Mouse (Mus musculus) thymus, postnatal 10 days (tissue): ENCODE results near the gene Filip1.

Experiments
- DNase-seq, 2 experiments: peaks; one replicate each; pipeline ENCODE4 v3.0.0; 2021; ENCODE audit warnings: low spot score in 2 of 2

The Filip1 gene

DNA sequence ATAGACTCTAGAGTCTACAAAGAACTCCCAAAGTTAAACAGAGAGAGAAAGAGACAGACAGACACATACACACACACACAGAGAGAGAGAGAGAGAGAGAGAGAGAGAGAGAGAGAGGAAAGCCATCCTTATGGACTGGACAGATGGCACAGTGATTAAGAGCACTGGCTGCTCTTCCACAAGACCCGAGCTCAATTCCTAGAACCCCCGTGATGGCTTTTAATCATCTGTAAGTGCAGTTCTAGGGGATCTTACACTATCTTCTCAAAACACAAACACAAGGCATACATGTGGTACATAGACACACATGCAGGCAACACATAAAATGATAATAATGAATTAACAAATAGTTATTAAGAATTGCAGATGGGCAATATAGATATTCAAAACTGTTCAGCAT lies 64.3 kb downstream of the Filip1 start:
- no peak for DNase-seq

DNA sequence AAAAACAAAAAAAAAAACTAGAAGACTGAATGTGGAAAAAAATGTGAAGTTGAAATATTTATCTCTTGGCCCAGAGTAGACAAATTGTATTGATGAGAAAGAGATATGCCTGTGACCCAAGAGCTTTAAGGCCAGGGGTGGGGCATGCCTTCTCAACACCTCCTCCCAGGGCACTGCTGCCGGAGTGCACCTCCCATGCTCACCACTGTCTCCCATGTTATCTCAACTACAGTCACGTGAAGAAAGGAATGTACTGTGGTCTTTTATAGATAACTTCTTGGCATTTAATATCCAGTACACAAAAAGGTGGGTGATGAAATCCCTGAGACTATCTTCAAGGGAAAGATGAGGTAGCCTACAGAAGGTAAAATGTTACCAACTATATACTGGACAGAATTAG lies 64.7 kb downstream of the Filip1 start:
- no peak for DNase-seq

DNA sequence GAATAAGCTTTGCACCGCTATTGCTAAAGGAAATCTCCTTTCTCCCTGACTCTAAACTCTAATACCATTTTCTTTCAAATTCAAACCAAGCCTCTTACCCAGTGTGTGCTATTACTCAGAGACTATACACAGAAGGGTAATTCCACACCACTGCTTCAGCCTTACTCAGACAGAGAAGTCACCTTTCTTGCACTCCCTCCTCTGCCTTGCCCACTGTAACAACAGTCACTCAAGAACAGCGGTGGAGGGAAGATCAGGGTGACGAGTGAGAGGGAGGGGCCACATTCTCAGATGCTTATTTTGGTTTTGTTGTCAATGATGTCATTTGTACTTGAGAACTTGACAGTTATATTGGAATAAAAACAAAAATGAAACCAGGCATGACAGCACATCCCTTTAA lies 65.2 kb downstream of the Filip1 start:
- no peak for DNase-seq

DNA sequence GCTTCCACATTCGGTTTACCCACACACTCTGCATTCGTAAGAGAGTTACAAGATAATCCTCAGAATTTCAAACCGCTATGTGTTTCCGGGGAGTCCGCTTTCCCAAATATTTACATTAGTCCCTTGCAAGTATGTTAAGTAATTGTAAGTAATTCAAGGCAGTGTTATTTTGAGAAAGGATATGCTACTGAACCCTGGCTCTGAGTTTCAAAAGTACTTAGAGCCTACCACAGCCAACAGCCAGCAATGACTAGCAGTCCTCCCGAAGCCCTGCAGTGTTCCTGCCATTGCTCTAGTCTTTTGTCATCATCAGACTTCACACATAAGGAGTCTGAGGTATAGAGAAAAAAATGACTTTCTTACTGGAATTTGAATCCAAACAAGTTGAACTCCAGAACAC lies 67.8 kb downstream of the Filip1 start:
- no peak for DNase-seq

DNA sequence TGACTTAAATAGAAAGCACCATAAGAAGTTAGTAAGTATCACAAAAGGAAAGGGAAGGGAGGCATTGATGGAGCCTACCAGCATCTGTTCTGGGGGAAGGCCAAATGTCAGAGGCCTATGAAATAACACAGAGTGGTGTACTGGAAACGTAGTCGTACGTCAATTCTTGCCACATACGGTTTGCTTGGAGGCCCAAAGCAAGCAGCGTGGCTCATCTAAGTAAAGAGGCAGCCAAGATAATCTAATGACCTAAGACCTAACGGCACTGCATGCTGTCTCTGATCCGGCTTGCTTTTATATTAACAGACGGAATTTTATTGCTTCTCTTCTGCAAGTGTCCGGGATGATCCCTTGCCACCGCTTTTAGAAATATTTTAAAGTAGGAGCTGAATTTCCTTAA lies 68.7 kb downstream of the Filip1 start:
- no peak for DNase-seq

DNA sequence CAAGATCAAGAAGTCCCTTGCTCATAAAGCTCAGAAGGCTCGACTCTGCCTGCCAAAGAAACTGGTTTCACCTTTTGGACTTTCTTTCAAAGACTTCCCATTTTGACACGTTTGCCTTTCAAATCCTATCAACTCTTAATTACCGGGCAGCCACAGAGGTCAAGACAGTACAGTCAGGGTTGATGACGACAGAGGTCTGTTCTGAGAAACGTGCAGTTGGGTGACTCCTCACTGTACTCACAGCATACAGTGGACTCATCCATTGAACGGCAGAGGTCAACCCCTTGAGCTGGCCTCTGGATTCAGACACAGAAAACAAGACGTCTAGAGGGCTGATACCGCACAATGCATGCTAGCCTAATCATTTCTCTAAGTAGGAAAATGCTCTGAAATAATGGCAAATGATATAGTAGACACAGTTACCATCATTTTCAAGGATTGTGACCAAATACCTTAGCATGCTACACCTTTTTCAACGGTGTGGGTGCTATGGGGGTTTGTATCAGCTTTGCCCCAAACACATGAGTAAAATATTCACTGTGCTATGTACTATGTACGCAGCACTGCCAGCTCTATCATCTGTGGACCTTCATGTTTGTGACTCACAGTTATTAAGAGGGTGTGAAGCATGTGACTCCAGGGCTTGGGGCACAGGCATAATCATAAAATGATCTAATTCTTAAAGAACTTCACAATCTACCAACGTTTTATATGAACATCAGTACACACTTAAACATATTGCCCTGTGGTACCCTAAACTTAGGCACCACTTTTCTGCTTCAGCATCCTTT lies 74.0 kb downstream of the Filip1 start:
- no peak for DNase-seq

DNA sequence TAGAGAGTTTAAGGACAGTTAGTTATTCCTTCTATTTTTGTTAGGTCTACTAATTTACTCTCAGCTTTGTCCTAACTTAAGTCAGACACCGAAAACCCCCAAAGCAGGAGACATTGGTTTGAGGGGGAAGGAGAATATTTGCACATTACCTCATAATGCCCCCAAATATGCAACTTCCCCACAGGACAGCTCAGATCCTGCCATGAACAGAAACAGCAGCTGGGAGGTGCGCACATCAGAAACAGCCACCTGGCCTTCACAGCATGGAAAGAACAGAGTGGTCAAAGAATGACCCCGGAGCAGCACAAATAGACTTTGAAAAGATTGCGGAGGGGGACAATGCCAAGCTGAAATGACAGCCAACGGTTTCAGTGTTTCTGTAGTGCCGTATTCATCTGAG lies 75.1 kb downstream of the Filip1 start:
- DNase-seq = no peak

DNA sequence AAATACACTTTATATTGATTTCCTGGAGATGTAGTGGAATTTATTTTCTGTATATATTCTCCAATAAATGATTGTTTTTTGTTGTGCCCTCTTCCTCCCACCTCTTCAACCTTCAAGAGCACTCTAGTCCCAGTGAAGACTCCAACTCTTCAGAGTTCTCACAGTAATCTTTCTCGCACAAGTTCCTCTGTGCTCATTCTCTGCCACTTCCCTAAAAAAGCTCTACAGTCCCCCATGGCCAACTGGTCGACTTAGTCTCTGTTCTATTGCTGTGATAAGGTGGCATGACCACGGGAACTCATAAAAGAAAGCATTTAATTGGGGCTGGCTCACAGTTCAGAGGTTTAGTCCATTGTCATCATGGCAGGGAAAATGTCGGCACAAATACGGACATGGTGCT lies 80.1 kb downstream of the Filip1 start:
- DNase-seq = no peak

DNA sequence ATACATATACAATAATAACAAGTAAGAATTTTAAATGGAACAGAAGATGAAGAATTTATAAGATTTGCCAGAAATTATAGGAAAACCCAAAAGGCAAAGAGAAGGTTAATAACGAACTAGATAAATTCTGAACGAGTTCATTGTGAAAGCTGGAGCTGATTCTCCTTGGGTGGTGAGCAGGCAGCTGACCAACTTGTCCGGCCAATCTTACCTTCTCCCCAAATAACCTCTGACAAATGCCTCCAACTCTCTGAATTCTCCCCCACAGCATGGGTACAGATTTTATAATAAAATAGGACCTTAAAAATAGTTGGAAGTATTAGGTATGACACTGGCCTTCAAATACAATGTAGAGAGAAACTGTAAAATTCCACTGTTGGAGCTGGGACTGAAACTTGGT lies 84.6 kb downstream of the Filip1 start:
- no peak for DNase-seq

DNA sequence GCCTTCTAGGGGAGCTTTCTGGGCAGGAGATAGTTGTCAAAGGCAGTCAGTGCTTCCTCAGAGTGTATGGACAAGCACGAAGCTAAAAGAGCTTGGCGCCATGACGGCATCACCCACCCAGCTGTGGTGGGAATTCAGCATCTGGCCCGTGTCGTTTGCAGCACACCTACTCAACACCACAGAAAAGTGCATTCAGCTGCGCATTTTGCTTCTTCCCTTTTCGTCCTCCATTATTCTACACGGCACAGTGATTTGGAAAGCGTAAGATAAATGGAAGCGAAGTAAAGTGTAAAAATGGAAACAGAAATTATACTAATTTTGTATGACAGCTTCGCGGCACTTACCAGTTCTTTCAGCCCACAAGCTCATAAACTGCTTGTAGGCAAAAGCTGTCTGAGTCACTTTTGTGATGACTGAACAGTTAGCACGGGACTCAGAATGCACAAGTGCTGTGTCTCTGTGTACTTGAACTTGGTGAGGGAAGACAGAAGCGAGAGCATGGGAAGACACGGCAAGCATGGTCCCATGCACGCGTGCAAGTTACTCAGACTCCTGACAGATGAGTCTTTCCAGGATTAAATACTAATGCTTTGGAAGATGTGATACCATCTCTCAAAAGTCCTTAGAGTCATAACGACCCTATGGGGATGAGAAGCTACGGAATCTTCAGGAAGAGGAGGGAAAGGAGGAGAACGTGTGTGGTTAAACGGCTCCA lies 85.3 kb downstream of the Filip1 start:
- DNase-seq = no peak

DNA sequence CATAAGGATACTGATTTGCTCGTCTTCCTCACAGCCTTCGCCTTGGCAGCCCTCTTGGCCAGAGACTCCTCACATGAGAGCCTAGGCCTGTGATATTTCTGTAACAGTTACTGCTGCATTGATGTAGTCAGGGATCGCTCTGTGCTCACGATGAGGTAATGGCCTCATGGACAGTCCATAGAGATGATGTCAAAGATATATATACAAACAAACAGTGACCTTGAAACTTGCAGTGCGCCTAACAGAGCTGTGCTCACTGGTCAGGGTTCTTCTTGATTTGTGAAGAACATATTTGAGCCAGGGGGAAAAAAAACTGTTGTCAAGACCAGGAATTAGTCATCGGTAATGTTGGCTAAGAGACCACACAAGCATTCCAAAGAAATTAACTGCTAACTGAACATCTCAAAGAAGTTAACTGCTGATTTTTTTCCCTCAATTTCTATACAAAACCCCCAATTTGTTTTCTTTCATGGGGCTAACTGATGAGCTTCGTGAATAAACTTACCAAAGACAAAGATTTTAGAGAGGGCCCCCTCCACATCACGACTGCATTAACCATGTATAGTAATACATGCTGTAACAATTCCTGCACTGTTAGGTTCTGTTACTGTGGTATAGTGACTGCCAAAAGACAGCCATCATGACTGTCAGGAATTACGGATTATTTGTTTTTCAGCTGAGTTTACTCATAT lies 86.0 kb downstream of the Filip1 start:
- no peak for DNase-seq

DNA sequence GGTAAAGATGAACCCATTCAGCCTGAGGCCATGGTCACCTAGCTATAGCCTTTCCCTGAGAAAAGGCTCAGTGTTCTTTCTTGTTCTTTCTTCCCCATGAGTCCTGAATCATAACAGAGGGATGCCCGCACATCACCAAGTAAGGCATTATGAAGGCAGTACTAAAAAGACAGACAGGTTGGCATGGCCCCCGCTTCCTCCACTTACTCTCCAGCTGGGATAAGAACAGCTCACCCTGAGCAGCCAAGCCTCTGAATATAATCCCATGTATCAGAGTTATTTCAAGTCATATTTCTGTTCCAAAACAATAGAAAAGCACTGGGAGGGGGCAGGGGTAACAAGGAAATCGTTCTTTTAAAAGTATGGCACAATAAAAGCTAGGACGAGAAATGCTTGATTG lies 86.7 kb downstream of the Filip1 start:
- no peak for DNase-seq

DNA sequence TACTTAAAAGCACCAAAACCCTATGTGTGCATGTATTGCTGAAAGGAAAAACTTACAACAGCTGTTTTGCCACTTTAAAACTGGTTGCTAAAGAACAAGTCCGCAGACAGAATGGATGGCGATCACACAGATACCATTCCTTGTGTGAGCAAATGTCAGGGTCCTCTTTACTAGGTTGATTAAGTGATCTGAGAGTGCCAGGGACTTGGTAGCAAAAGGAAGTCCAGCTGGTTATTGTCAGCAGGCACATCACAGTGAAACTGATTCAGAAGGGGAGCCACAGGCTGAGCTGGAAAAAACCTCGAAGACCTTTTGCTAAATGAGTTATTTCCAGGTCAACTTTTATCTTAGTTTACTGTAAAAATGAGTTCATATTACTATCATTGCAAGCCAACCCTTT lies 89.4 kb downstream of the Filip1 start:
- DNase-seq = no peak

DNA sequence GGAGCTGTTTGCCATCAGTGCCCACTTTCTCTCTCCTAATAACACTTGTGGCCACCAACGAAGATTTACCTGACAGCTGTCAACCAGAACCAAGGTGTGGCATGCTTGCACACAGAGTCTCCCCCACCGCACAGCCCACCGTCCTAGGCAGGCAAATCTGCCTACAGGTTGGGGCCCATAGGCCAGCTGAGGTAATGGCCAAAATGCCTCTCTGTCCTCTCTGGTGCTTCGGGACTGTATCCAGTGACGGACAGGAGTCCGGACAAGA lies 90.2 kb downstream of the Filip1 start:
- no peak for DNase-seq

DNA sequence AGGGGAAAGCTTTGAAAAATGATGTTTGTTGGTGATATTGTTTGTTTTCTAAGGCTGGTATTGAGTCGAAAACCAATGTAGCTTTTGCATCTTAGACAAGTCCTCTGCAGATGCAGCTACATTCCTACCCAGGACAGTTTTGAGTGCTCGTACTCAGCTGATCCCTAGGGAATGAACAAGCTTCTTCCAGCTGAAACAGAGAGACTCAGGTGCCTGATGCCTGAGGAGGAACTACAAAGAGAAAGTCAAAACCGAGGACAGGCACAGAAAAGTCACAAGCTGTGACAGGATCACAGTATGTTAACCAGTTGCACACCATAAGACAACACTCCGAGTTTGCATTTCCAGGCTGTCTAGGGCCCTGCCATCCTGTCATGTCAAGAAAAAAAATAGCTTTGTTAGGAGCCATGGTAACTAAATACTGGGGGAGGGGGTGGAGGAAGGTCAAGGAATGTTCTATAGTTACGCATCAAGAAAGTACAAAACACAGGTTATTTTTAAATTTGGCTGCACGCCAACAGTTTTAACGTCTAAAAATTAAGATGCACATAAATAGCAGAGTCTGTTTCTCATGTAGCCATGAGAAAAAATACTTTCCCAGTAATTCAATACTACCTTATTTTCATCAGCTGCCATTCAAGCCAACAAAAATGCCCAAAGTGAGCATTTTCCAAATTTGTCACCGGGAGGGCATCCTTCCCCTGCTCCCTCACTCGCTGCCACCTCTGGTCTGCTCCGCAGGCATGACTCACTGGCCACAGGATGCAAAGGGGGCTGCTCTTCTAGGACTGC lies 90.8 kb downstream of the Filip1 start:
- DNase-seq = no peak

DNA sequence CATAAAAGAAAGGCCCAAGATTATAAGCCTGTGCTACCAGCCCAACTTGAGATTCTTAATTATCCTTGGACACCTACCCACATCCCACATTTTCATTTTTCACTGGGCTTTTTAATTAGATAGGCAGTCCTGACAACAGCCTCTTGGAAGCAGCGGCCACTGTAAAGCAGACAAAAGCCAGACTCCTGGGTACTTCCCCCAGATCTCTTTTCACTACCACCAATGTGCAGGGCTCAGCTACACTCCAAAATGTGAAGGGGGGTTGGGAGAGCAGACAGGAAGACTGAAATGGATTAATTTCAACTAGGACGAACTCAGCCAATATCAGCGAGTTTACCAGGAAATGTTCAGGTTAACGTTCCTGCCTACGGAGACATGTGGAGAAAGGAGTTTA lies 92.1 kb downstream of the Filip1 start:
- DNase-seq = no peak

DNA sequence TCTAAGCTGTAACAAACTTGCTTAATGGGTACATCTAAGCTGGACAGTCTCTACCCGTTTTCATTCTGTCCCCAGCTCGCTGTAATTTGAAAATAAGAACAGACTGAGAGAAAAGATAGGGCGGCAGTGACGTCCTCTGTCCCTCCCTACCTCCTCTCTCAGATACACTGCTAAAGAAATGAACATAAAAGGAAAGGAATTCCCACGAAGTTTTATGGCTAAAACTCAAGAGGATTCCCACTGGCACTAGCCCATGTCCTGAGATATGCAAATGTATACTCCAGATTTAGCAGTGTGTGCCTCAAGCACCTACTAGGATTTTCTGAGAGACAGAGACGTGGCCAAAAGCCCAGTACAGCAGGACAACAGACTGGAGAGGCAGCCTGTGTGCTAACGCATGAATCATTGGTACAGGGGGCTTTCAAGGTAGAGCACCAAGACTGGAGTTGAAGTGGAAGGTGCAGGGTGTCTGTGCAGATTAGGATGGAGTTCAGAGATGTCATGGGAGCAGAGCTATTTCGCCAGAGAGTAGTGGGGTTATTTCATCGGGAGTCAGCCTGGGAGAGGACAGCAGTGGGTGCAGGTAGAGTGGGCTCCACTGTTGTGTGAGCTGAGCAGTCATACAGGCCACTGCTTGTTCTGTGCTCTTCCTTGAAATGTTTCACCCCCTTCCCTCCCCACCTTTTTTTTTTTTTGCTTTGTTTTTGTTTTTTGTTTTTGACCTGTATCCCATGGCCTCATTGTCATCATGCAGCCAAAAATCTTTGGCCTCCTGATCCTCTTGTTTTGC lies 92.7 kb downstream of the Filip1 start:
- no peak for DNase-seq

DNA sequence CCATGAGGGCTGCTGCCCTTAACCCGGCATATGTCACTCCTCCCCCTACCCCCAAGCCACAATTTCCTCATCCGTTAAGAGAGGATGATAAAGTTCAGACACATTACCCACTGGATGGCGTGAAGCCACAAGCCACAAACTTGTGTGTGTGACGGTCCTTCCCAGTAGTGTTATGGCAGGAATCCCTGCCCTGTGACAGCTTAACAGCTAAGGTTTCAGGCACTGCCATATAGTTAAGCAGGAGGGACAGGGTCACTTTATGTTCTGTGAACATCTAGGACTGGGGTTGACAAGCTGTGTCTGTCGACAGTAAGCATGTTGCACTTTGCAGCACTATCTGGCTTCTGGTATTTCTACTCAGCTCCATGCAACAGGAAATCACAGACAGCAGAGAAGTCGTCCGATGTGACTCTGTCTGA lies 93.3 kb downstream of the Filip1 start:
- DNase-seq = peak in 1 of 2 experiments; percentile 9

DNA sequence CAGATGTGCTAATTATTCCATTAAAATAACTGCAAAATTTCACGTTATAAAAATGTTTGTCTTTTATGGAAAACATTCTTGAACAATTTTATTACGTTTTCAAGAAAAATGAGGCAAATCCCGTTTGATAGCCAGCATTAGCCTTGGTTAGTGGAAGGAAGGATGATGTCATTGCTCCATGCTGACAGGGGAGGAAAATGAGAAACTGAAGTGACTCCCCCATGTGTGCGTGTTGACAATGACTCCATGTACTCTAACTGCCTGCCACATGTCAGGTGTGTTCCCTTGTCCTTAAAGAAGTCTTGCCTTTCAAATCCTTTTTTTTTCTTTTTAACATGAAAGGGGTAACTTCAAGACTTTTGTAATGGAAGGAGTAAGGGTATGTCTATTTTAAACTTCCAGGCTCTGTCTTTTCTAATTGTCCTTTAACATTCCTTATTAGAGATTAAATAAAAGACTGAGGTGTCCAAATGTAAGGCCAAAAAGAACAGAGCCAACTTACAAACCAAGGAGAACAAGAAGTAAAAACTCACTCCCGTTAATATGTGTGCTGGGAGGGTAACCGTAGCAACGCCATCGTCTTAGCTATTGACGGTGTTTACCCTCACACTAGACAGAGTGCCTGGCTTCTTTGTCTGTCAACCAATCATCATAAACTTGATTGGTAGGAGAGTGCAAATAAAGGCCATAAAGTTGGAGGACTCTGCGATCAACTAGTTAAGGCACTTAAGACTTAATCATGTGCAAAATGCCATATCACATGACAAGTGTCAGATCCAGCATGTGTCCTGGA lies 94.1 kb downstream of the Filip1 start:
- no peak for DNase-seq

DNA sequence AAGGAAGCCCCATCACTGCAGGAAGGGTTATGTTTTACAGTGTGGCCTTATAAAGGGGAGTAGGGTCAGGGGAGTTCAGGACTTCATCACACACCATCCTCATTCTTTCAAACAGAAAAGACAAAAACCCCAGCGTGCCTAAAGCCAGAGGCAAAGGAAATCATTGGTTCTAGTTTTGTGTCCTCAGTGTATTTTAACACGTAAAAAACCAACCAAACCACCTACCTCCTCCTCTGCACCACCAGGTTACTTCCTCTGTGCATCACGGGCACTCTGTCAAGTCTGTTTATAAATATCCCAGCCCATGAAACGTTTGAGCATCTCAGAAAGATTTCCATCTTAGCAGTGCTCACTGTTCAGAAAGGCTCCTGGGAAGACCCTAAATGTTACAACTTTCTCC lies 98.4 kb downstream of the Filip1 start:
- no peak for DNase-seq

DNA sequence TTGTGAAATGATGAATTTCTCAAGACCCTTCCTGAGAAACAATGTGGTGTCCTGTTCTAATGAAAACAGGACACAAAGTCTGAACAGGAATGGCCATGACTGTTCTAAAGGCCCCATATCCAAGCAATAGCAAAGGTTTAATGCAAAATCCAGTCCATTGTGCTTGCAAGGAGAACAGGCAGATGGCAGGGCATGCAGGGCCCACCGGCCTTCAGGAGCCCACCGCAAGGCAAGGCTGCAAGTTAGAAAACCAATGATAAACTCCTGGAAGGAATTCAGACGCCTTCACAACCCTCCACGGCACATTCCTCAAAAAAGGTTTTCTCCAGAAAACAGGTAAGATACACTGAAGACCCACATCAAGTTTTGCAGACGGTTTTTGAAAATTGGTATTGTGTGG lies 99.7 kb downstream of the Filip1 start:
- DNase-seq = no peak
